Mouse (Mus musculus): ENCODE results near the gene Tmem229b.

GRCm38 (mm10) chr12:78973779-78974178 is 33.6 kb downstream of the Tmem229b start:
- no peak for TF ChIP-seq POLR2A (IDR thresholded peaks at IDR 0.05; ENCODE audit: borderline replicate concordance, control insufficient read depth, low read depth, low read length)
- TF ChIP-seq CTCF (IDR thresholded peaks at IDR 0.05; ENCODE audit: control insufficient read depth, insufficient read depth, low read length): no peak
